Comparison of ENCODE assay signal across 25 mouse cellular contexts in the genomic region with DNA sequence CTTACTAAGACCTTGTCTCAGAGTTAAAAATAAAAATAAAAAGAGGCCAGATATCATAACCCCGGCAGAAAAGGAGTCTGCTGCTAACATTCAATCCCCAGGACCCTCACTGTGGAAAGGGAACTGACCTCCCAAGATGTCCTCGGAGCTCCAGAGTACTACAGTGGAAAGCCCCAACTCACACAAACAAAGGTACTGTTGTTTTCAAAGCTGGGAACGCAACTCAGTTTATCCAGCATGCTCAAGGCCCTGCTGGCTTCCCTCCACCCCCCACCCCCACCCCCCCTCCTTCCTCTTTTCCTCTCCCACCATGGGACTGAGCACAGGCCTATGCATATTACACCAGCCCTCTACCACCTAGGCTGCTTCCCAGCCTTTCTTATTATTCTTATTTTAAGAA. TPM values are rescaled to one million over a fixed set of nuclear protein-coding genes. Genes with fewer than 3 reads are reported as not detected.
A peak's percentile ranks its signal among the peaks of the same experiment; 100 is the strongest.
DNase-seq lines count a peak whose midpoint lies in the region; ATAC-seq and TF ChIP-seq lines count a peak whose summit lies in the region.
"Had no signal": no experiment of that assay in that cellular context is flagged by ENCODE, and none has a peak within 500 bp of the region (broad histone marks: within the 10 kb centered on the region; RNA-seq: fewer than 3 reads in every experiment).

No protein-coding gene starts in this region.

- DNase-seq in forebrain, postnatal 0 days: no peak
- DNase-seq in forebrain, embryonic 10.5 days (ENCODE audit: extremely low spot score, low spot score): no peak
- no peak for DNase-seq in layer of hippocampus, adult 2 months (ENCODE audit: low spot score in 2 of 2)
- no peak for DNase-seq in layer of hippocampus, adult 9-10 months (ENCODE audit: low spot score)
- DNase-seq in thymus, postnatal 25 days: no peak
- DNase-seq in left cerebral cortex, postnatal 36 days (ENCODE audit: low spot score in 2 of 2): no peak
- DNase-seq: adrenal gland, adult 8-10 months; adrenal gland, postnatal 36 days; B cell, adult 2 months; cerebellum, adult 11 months; cerebellum, adult 8-10 months; cerebellum, postnatal 14 days; gastrocnemius, postnatal 14 days; heart, adult 2 months; heart, postnatal 14 days had no signal

- 0 out of 2 replicates have a peak, but pooled peaks cover 3% of the 10 kb centered on the region for H3K4me1 ChIP-seq in forebrain, postnatal 0 days (ENCODE audit: insufficient read depth)
- H3K4me1 ChIP-seq in forebrain, embryonic 10.5 days: peaks cover 32% of the 10 kb centered on the region
- H3K4me1 ChIP-seq in embryonic facial prominence, embryonic 13.5 days: peaks cover 27% of the 10 kb centered on the region
- H3K4me1 ChIP-seq in limb, embryonic 12.5 days (replicated peaks): peaks cover 28% of the 10 kb centered on the region

- 20% methylated on average over 3 of the region's 3 CpGs for WGBS in forebrain, postnatal 0 days
- WGBS in forebrain, embryonic 10.5 days: 39% methylated on average over 3 of the region's 3 CpGs
- WGBS in embryonic facial prominence, embryonic 13.5 days: 26% methylated on average over 3 of the region's 3 CpGs
- WGBS in limb, embryonic 12.5 days: 67% methylated on average over 3 of the region's 3 CpGs

- no peaks in the 10 kb centered on the region for H3K27me3 ChIP-seq in forebrain, postnatal 0 days (ENCODE audit: insufficient read depth, low read length)
- H3K27me3 ChIP-seq in forebrain, embryonic 10.5 days (ENCODE audit: poor library complexity, severe bottlenecking): no peaks in the 10 kb centered on the region
- no peaks in the 10 kb centered on the region for H3K27me3 ChIP-seq in embryonic facial prominence, embryonic 13.5 days
- H3K27me3 ChIP-seq in limb, embryonic 12.5 days: no peaks in the 10 kb centered on the region
- H3K27me3 ChIP-seq: heart, embryonic 15.5 days; hindbrain, embryonic 15.5 days had no signal

- ATAC-seq in forebrain, postnatal 0 days: peak; percentile 45
- no peak for ATAC-seq in embryonic facial prominence, embryonic 13.5 days (ENCODE audit: insufficient number of reproducible peaks, insufficient read depth, low FRiP score, low TSS enrichment, low read depth)
- ATAC-seq in limb, embryonic 12.5 days (ENCODE audit: insufficient number of reproducible peaks, insufficient read depth, low FRiP score, low TSS enrichment, low read depth): peak; percentile 53; the same call in 1 of the 2 replicates
- ATAC-seq: CD4-positive, CD25-positive, alpha-beta regulatory T cell, adult 4 months; forebrain, embryonic 16.5 days had no signal

- no peak overlapping the region for H3K4me2 ChIP-seq in forebrain, postnatal 0 days (ENCODE audit: low read depth)
- H3K4me2 ChIP-seq in embryonic facial prominence, embryonic 13.5 days: no peak overlapping the region
- H3K4me2 ChIP-seq in limb, embryonic 12.5 days: no peak overlapping the region
- H3K4me2 ChIP-seq: forebrain, embryonic 12.5 days; heart, embryonic 11.5 days; heart, embryonic 15.5 days; hindbrain, embryonic 15.5 days had no signal

- no peak for TF ChIP-seq CTCF in forebrain, postnatal 0 days (IDR thresholded peaks at IDR 0.05; ENCODE audit: low read depth)
- no peak for TF ChIP-seq CTCF in layer of hippocampus, adult 2 months (conservative IDR thresholded peaks at IDR 0.05)

- H3K27ac ChIP-seq in forebrain, postnatal 0 days (ENCODE audit: low read depth, low read length): no peak overlapping the region
- no peak overlapping the region for H3K27ac ChIP-seq in forebrain, embryonic 10.5 days
- peak overlapping the region; percentile 23; the same call in 1 of the 2 replicates for H3K27ac ChIP-seq in layer of hippocampus, adult 2 months
- peak overlapping the region; percentile 49 for H3K27ac ChIP-seq in embryonic facial prominence, embryonic 13.5 days
- H3K27ac ChIP-seq in limb, embryonic 12.5 days: peak overlapping the region; percentile 83
- H3K27ac ChIP-seq: forebrain, embryonic 12.5 days; heart, adult 2 months; heart, embryonic 15.5 days; hindbrain, embryonic 15.5 days had no signal

- H3K4me3 ChIP-seq in forebrain, postnatal 0 days (ENCODE audit: low read depth, low read length): no peak overlapping the region
- H3K4me3 ChIP-seq in forebrain, embryonic 10.5 days: no peak overlapping the region
- H3K4me3 ChIP-seq in layer of hippocampus, adult 2 months: no peak overlapping the region
- H3K4me3 ChIP-seq in embryonic facial prominence, embryonic 13.5 days: no peak overlapping the region
- no peak overlapping the region for H3K4me3 ChIP-seq in limb, embryonic 12.5 days (replicated peaks)
- H3K4me3 ChIP-seq: forebrain, embryonic 12.5 days; heart, adult 2 months; heart, embryonic 15.5 days; hindbrain, embryonic 15.5 days had no signal

- intact Hi-C loops in left cerebral cortex, postnatal 36 days (cut with DNase I): no loop called here

- no peak overlapping the region for H3K9ac ChIP-seq in forebrain, postnatal 0 days
- H3K9ac ChIP-seq in embryonic facial prominence, embryonic 13.5 days: no peak overlapping the region
- no peak overlapping the region for H3K9ac ChIP-seq in limb, embryonic 12.5 days (replicated peaks)
- H3K9ac ChIP-seq: forebrain, embryonic 12.5 days; heart, embryonic 15.5 days; hindbrain, embryonic 15.5 days had no signal

- H3K36me3 ChIP-seq in forebrain, postnatal 0 days (ENCODE audit: insufficient read depth): no peaks in the 10 kb centered on the region
- no peaks in the 10 kb centered on the region for H3K36me3 ChIP-seq in forebrain, embryonic 10.5 days (replicated peaks)
- no peaks in the 10 kb centered on the region for H3K36me3 ChIP-seq in embryonic facial prominence, embryonic 13.5 days
- H3K36me3 ChIP-seq in limb, embryonic 12.5 days: no peaks in the 10 kb centered on the region
- H3K36me3 ChIP-seq: forebrain, embryonic 12.5 days; G1E; heart, embryonic 15.5 days; hindbrain, embryonic 15.5 days had no signal

- no peaks in the 10 kb centered on the region for H3K9me3 ChIP-seq in forebrain, postnatal 0 days (ENCODE audit: low read length)
- H3K9me3 ChIP-seq in forebrain, embryonic 10.5 days: no peaks in the 10 kb centered on the region
- no peaks in the 10 kb centered on the region for H3K9me3 ChIP-seq in embryonic facial prominence, embryonic 13.5 days
- no peaks in the 10 kb centered on the region for H3K9me3 ChIP-seq in limb, embryonic 12.5 days
- H3K9me3 ChIP-seq: forebrain, embryonic 12.5 days; G1E; heart, embryonic 15.5 days; hindbrain, embryonic 15.5 days had no signal

RNA-seq across cellular contexts. Expression of gene Ptges, which starts 14.8 kb away (rescaled TPM):
- 4.2 and 6.3 TPM in 2 replicates for total RNA-seq in forebrain, postnatal 0 days (2014; rRNA removed)
- polyA plus RNA-seq in forebrain, postnatal 0 days (2015; fragmentation: Nextera tagmentation; extraction: Ambion mirVana): 4.8 TPM in 2 replicates
- polyA plus RNA-seq in forebrain, embryonic 10.5 days (2016; fragmentation: Nextera tagmentation; extraction: Ambion mirVana): 5.1 and 7.3 TPM in 2 replicates
- total RNA-seq in layer of hippocampus, adult 2 months (2021): 1 to 10 TPM; 4.2 to 4.5 TPM
- 15.8 and 19.8 TPM in 2 replicates for polyA plus RNA-seq in embryonic facial prominence, embryonic 13.5 days (2015; fragmentation: Nextera tagmentation; extraction: Ambion mirVana)
- 11.5 and 12.8 TPM in 2 replicates for polyA plus RNA-seq in limb, embryonic 12.5 days (2016; fragmentation: Nextera tagmentation; extraction: Ambion mirVana)
- 1 to 10 TPM; 4.9 to 5.0 TPM for total RNA-seq in left cerebral cortex, postnatal 36 days (2021)
- total RNA-seq: common myeloid progenitor, adult 5-6 weeks had no signal
- polyA plus RNA-seq: CD4-positive, CD25-positive, alpha-beta regulatory T cell, adult 4 months; G1E had no signal

RNA-seq across cellular contexts. Expression of gene Tor1b, which starts 37.9 kb away (rescaled TPM):
- total RNA-seq in forebrain, postnatal 0 days (2014; rRNA removed): 30.4 and 40.0 TPM in 2 replicates
- polyA plus RNA-seq in forebrain, postnatal 0 days (2015; fragmentation: Nextera tagmentation; extraction: Ambion mirVana): 14.5 and 16.9 TPM in 2 replicates
- polyA plus RNA-seq in forebrain, embryonic 10.5 days (2016; fragmentation: Nextera tagmentation; extraction: Ambion mirVana): 23.6 and 24.2 TPM in 2 replicates
- total RNA-seq in layer of hippocampus, adult 2 months (2021): 10 to 100 TPM; 36.7 to 40.0 TPM
- polyA plus RNA-seq in embryonic facial prominence, embryonic 13.5 days (2015; fragmentation: Nextera tagmentation; extraction: Ambion mirVana): 37.2 and 37.6 TPM in 2 replicates
- polyA plus RNA-seq in limb, embryonic 12.5 days (2016; fragmentation: Nextera tagmentation; extraction: Ambion mirVana): 30.7 and 32.0 TPM in 2 replicates
- total RNA-seq in left cerebral cortex, postnatal 36 days (2021): 10 to 100 TPM; 28.4 to 31.8 TPM

RNA-seq across cellular contexts. Expression of gene Tor1a, which starts 52.9 kb away (rescaled TPM):
- 53.6 and 71.6 TPM in 2 replicates for total RNA-seq in forebrain, postnatal 0 days (2014; rRNA removed)
- 97.3 and 105 TPM in 2 replicates for polyA plus RNA-seq in forebrain, postnatal 0 days (2015; fragmentation: Nextera tagmentation; extraction: Ambion mirVana)
- polyA plus RNA-seq in forebrain, embryonic 10.5 days (2016; fragmentation: Nextera tagmentation; extraction: Ambion mirVana): 84.9 and 89.6 TPM in 2 replicates
- 10 to 100 TPM; 52.4 to 56.7 TPM for total RNA-seq in layer of hippocampus, adult 2 months (2021)
- polyA plus RNA-seq in embryonic facial prominence, embryonic 13.5 days (2015; fragmentation: Nextera tagmentation; extraction: Ambion mirVana): 80.0 and 85.2 TPM in 2 replicates
- 84.3 and 88.0 TPM in 2 replicates for polyA plus RNA-seq in limb, embryonic 12.5 days (2016; fragmentation: Nextera tagmentation; extraction: Ambion mirVana)
- 10 to 100 TPM; 36.7 to 46.5 TPM for total RNA-seq in left cerebral cortex, postnatal 36 days (2021)

Comparison
In these comparisons a context has a peak if more than half of its experiments do, and no peak if none do; other contexts are left out.
1. H3K27ac ChIP-seq: peak in layer of hippocampus, adult 2 months (single experiment), embryonic facial prominence, embryonic 13.5 days (single experiment) and limb, embryonic 12.5 days (single experiment); none in forebrain, postnatal 0 days (single experiment) and forebrain, embryonic 10.5 days (single experiment).